ENCODE assay signal across 8 mouse cellular contexts in the genomic region with DNA sequence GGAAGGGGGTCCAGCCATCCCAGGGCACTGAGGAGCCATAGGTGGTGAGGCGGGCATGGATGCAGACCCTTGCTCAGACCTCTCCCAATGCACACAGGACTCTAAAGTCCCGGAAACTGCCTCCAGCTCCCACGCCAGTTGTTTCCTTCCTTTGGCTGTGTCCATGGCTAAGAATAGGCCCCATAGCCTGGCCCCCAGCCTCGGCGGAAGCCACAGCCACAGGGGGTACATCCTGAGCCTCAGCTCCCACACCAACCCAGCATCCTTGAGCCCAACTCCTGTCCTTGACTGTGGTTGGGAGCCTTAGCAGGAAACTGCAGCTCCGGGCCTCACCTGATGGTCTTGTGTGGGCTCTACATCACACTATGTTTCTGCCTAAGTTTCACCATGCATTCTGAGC. TPM values are rescaled to one million over a fixed set of nuclear protein-coding genes. Genes with fewer than 3 reads are reported as not detected.
DNase-seq lines count a peak whose midpoint lies in the region; ATAC-seq lines count a peak whose summit lies in the region.

No protein-coding gene starts in this region.

- 40% methylated on average over 6 of the region's 6 CpGs for WGBS in liver, embryonic 12.5 days (ENCODE audit: insufficient replicate concordance)

- H3K36me3 ChIP-seq in liver, embryonic 12.5 days, result peaks cover 54% of the 10 kb centered on the region

- H3K9me3 ChIP-seq in liver, embryonic 12.5 days (replicated peaks), result no peaks in the 10 kb centered on the region

- H3K27me3 ChIP-seq in liver, embryonic 12.5 days (replicated peaks), result peaks cover 14% of the 10 kb centered on the region; the same call in 1 of the 2 replicates

- no peak overlapping the region for H3K4me3 ChIP-seq in liver, embryonic 12.5 days

- no peak overlapping the region for H3K9ac ChIP-seq in liver, embryonic 12.5 days

- DNase-seq in R1 (ENCODE audit: low read depth, low spot score), result peak; percentile 49
- no peak for DNase-seq in ovary, postnatal 10 days (ENCODE audit: low spot score)
- no peak for DNase-seq in retina, postnatal 1 day

- H3K4me2 ChIP-seq in liver, embryonic 12.5 days, result peak overlapping the region; percentile 27

- peak overlapping the region; percentile 49; the same call in 1 of the 2 replicates for H3K27ac ChIP-seq in liver, embryonic 12.5 days

- ATAC-seq in common myeloid progenitor, adult 5-6 weeks (replicated peaks; ENCODE audit: low read depth, poor library complexity, severe bottlenecking), result peak; percentile 51
- peak; percentile 50 for ATAC-seq in hematopoietic stem cell, adult 5-6 weeks (replicated peaks in 1 of 2; ENCODE audit: insufficient read depth in 1 of 2, low FRiP score in 2 of 2, low TSS enrichment in 1 of 2, low read depth in 1 of 2, poor library complexity in 2 of 2, severe bottlenecking in 2 of 2)
- no peak for ATAC-seq in liver, embryonic 12.5 days
- no peak for ATAC-seq in granulocyte monocyte progenitor cell, adult 5-6 weeks (replicated peaks; ENCODE audit: poor library complexity, severe bottlenecking)
- ATAC-seq in CD4-positive, CD25-positive, alpha-beta regulatory T cell, adult 4 months, result no peak

- peaks cover 71% of the 10 kb centered on the region for H3K4me1 ChIP-seq in liver, embryonic 12.5 days

RNA-seq across cellular contexts. Expression of a gene that starts 1.7 kb away (rescaled TPM):
- 3.4 and 4.2 TPM in 2 replicates for total RNA-seq in common myeloid progenitor, adult 5-6 weeks (2017)
- total RNA-seq in hematopoietic stem cell, adult 5-6 weeks (2017), result 3.0 and 4.6 TPM in 2 replicates
- polyA plus RNA-seq in liver, embryonic 12.5 days (2016; fragmentation: Nextera tagmentation; extraction: Ambion mirVana), result 6.7 and 7.0 TPM in 2 replicates
- total RNA-seq in granulocyte monocyte progenitor cell, adult 5-6 weeks (2014; fragmentation: Nextera tagmentation), result not detected in 2 replicates
- total RNA-seq in granulocyte monocyte progenitor cell, adult 5-6 weeks (2017), result 0.09 TPM in 1 of 2 replicates, not detected in the other
- 10 to 100 TPM; 19.3 to 22.0 TPM for polyA plus RNA-seq in CD4-positive, CD25-positive, alpha-beta regulatory T cell, adult 4 months (2017; shearing (Covaris generic))

RNA-seq across cellular contexts. Expression of a gene that starts 6.0 kb away (rescaled TPM):
- total RNA-seq in common myeloid progenitor, adult 5-6 weeks (2017), result 27.9 and 35.1 TPM in 2 replicates
- 25.7 and 33.1 TPM in 2 replicates for total RNA-seq in hematopoietic stem cell, adult 5-6 weeks (2017)
- polyA plus RNA-seq in liver, embryonic 12.5 days (2016; fragmentation: Nextera tagmentation; extraction: Ambion mirVana), result 52.9 and 55.1 TPM in 2 replicates
- 16.2 and 16.3 TPM in 2 replicates for total RNA-seq in granulocyte monocyte progenitor cell, adult 5-6 weeks (2014; fragmentation: Nextera tagmentation)
- total RNA-seq in granulocyte monocyte progenitor cell, adult 5-6 weeks (2017), result 19.4 and 26.5 TPM in 2 replicates
- polyA plus RNA-seq in CD4-positive, CD25-positive, alpha-beta regulatory T cell, adult 4 months (2017; shearing (Covaris generic)), result 1 to 10 TPM; 4.2 to 4.7 TPM

RNA-seq across cellular contexts. Expression of a gene that starts 16.2 kb away (rescaled TPM):
- not detected in 2 replicates for total RNA-seq in common myeloid progenitor, adult 5-6 weeks (2017)
- total RNA-seq in hematopoietic stem cell, adult 5-6 weeks (2017), result 0.10 and 0.56 TPM in 2 replicates
- polyA plus RNA-seq in liver, embryonic 12.5 days (2016; fragmentation: Nextera tagmentation; extraction: Ambion mirVana), result 0.04 TPM in 1 of 2 replicates, not detected in the other
- total RNA-seq in granulocyte monocyte progenitor cell, adult 5-6 weeks (2014; fragmentation: Nextera tagmentation), result not detected in 2 replicates
- total RNA-seq in granulocyte monocyte progenitor cell, adult 5-6 weeks (2017), result not detected in 2 replicates
- polyA plus RNA-seq in CD4-positive, CD25-positive, alpha-beta regulatory T cell, adult 4 months (2017; shearing (Covaris generic)), result under 1 TPM; 0.15 to 0.28 TPM

RNA-seq across cellular contexts. Expression of a gene that starts 23.4 kb away (rescaled TPM):
- 33.2 and 35.5 TPM in 2 replicates for total RNA-seq in common myeloid progenitor, adult 5-6 weeks (2017)
- total RNA-seq in hematopoietic stem cell, adult 5-6 weeks (2017), result 25.6 and 37.4 TPM in 2 replicates
- 39.9 and 47.1 TPM in 2 replicates for polyA plus RNA-seq in liver, embryonic 12.5 days (2016; fragmentation: Nextera tagmentation; extraction: Ambion mirVana)
- 19.1 and 43.4 TPM in 2 replicates for total RNA-seq in granulocyte monocyte progenitor cell, adult 5-6 weeks (2014; fragmentation: Nextera tagmentation)
- total RNA-seq in granulocyte monocyte progenitor cell, adult 5-6 weeks (2017), result 29.8 and 35.5 TPM in 2 replicates
- polyA plus RNA-seq in CD4-positive, CD25-positive, alpha-beta regulatory T cell, adult 4 months (2017; shearing (Covaris generic)), result 10 to 100 TPM; 14.4 to 17.3 TPM

RNA-seq across cellular contexts. Expression of a gene that starts 30.4 kb away (rescaled TPM):
- 8.7 and 17.4 TPM in 2 replicates for total RNA-seq in common myeloid progenitor, adult 5-6 weeks (2017)
- 10.4 and 16.9 TPM in 2 replicates for total RNA-seq in hematopoietic stem cell, adult 5-6 weeks (2017)
- polyA plus RNA-seq in liver, embryonic 12.5 days (2016; fragmentation: Nextera tagmentation; extraction: Ambion mirVana), result 20.8 and 21.0 TPM in 2 replicates
- 12.0 and 17.5 TPM in 2 replicates for total RNA-seq in granulocyte monocyte progenitor cell, adult 5-6 weeks (2014; fragmentation: Nextera tagmentation)
- 10.8 and 11.5 TPM in 2 replicates for total RNA-seq in granulocyte monocyte progenitor cell, adult 5-6 weeks (2017)
- polyA plus RNA-seq in CD4-positive, CD25-positive, alpha-beta regulatory T cell, adult 4 months (2017; shearing (Covaris generic)), result 1 to 10 TPM; 1.3 to 1.5 TPM

Comparison
In these comparisons a context has a peak if more than half of its experiments do, and no peak if none do; other contexts are left out.
1. ATAC-seq: peak in common myeloid progenitor, adult 5-6 weeks (single experiment) and hematopoietic stem cell, adult 5-6 weeks (2 of 2); none in liver, embryonic 12.5 days (single experiment), granulocyte monocyte progenitor cell, adult 5-6 weeks (single experiment) and CD4-positive, CD25-positive, alpha-beta regulatory T cell, adult 4 months (single experiment).